Mouse (Mus musculus): Measurements from ENCODE around the gene Car12. TPM values are rescaled to one million over a fixed set of nuclear protein-coding genes. Genes with fewer than 3 reads are reported as not detected.
"Not testable (repeated sequence)": the region's sequence is repeated elsewhere in the genome, so short reads cannot be mapped to it uniquely, and the experiment has no call there.

Car12 gene
- polyA plus RNA-seq, 1 experiment, result 0.40 TPM

- Histone ChIP-seq H3K4me3 (no peak overlapping the region), H3ac (ENCODE audit: control insufficient read depth, insufficient read length) (no peak overlapping the region), H3K36me3 (ENCODE audit: control insufficient read depth, insufficient read depth) (no peaks in the 10 kb centered on the region), H3K79me2 (ENCODE audit: control insufficient read depth, insufficient read depth) (no peaks in the 10 kb centered on the region), H3K27me3 (ENCODE audit: control insufficient read depth, insufficient read depth, insufficient read length) (no peaks in the 10 kb centered on the region), H3K4me2 (ENCODE audit: low read depth) (no peak overlapping the region)
- TF ChIP-seq TCF3 (IDR thresholded peaks at IDR 0.05; ENCODE audit: insufficient read length, low read depth), result no peak
- no peak for TF ChIP-seq USF1 (IDR thresholded peaks at IDR 0.05; ENCODE audit: low read depth)
- TF ChIP-seq MAX (IDR thresholded peaks at IDR 0.05; ENCODE audit: low read depth), result no peak
- no peak for TF ChIP-seq MYOD1 (IDR thresholded peaks at IDR 0.05; ENCODE audit: control insufficient read depth in 1 of 3, insufficient read length in 2 of 3, low read depth in 2 of 3)
- no peak for TF ChIP-seq E2F4 (IDR thresholded peaks at IDR 0.05; ENCODE audit: insufficient read depth)
- TF ChIP-seq POLR2AphosphoS2 (IDR thresholded peaks at IDR 0.05; ENCODE audit: insufficient read length, low read depth), result no peak
- no peak for TF ChIP-seq CEBPB (IDR thresholded peaks at IDR 0.05; ENCODE audit: insufficient read depth, poor library complexity, severe bottlenecking)
- no peak for TF ChIP-seq POLR2A (IDR thresholded peaks at IDR 0.05; ENCODE audit: insufficient read length, low read depth)
- TF ChIP-seq TCF12 (IDR thresholded peaks at IDR 0.05; ENCODE audit: insufficient read depth, poor library complexity, severe bottlenecking), result no peak
- no peak for TF ChIP-seq MYOG (IDR thresholded peaks at IDR 0.05; ENCODE audit: control insufficient read depth in 1 of 3, insufficient read depth in 1 of 3, insufficient read length in 2 of 3, low read depth in 2 of 3)
- no peak for TF ChIP-seq SRF (IDR thresholded peaks at IDR 0.05; ENCODE audit: control insufficient read depth, insufficient read length, low read depth)
- TF ChIP-seq REST (IDR thresholded peaks at IDR 0.05; ENCODE audit: insufficient read depth, insufficient read length), result no peak
Observed at GRCm38 (mm10) chr9:66768721-66769120, 55.2 kb downstream of the Car12 start.

GRCm38 (mm10) chr9:66769275-66769674, 55.8 kb downstream of the Car12 start:
- H3K27me3 ChIP-seq (ENCODE audit: control insufficient read depth, insufficient read depth, insufficient read length), result no peaks in the 10 kb centered on the region

GRCm38 (mm10) chr9:66770701-66771100, 57.2 kb downstream of the Car12 start:
- Histone ChIP-seq H3K4me3 (no peak overlapping the region), H3K4me2 (ENCODE audit: low read depth) (no peak overlapping the region)
- TF ChIP-seq MYOD1 (IDR thresholded peaks at IDR 0.05; ENCODE audit: control insufficient read depth in 1 of 3, insufficient read length in 2 of 3, low read depth in 2 of 3) (no peak), CEBPB (IDR thresholded peaks at IDR 0.05; ENCODE audit: insufficient read depth, poor library complexity, severe bottlenecking) (no peak), POLR2AphosphoS2 (IDR thresholded peaks at IDR 0.05; ENCODE audit: insufficient read length, low read depth) (no peak), SRF (IDR thresholded peaks at IDR 0.05; ENCODE audit: control insufficient read depth, insufficient read length, low read depth) (no peak), MYOG (IDR thresholded peaks at IDR 0.05; ENCODE audit: control insufficient read depth in 1 of 3, insufficient read depth in 1 of 3, insufficient read length in 2 of 3, low read depth in 2 of 3) (no peak), MAX (IDR thresholded peaks at IDR 0.05; ENCODE audit: low read depth) (no peak), E2F4 (IDR thresholded peaks at IDR 0.05; ENCODE audit: insufficient read depth) (no peak), TCF12 (IDR thresholded peaks at IDR 0.05; ENCODE audit: insufficient read depth, poor library complexity, severe bottlenecking) (no peak), TCF3 (IDR thresholded peaks at IDR 0.05; ENCODE audit: insufficient read length, low read depth) (no peak), REST (IDR thresholded peaks at IDR 0.05; ENCODE audit: insufficient read depth, insufficient read length) (no peak), USF1 (IDR thresholded peaks at IDR 0.05; ENCODE audit: low read depth) (no peak), POLR2A (IDR thresholded peaks at IDR 0.05; ENCODE audit: insufficient read length, low read depth) (no peak)

More at GRCm38 (mm10) chr9:66769275-66769674, 55.8 kb downstream of the Car12 start:
- TF ChIP-seq MAX (IDR thresholded peaks at IDR 0.05; ENCODE audit: low read depth) (no peak), CEBPB (IDR thresholded peaks at IDR 0.05; ENCODE audit: insufficient read depth, poor library complexity, severe bottlenecking) (no peak), E2F4 (IDR thresholded peaks at IDR 0.05; ENCODE audit: insufficient read depth) (no peak), TCF12 (IDR thresholded peaks at IDR 0.05; ENCODE audit: insufficient read depth, poor library complexity, severe bottlenecking) (no peak), POLR2AphosphoS2 (IDR thresholded peaks at IDR 0.05; ENCODE audit: insufficient read length, low read depth) (no peak), USF1 (IDR thresholded peaks at IDR 0.05; ENCODE audit: low read depth) (no peak), MYOD1 (IDR thresholded peaks at IDR 0.05; ENCODE audit: control insufficient read depth in 1 of 3, insufficient read length in 2 of 3, low read depth in 2 of 3) (no peak), POLR2A (IDR thresholded peaks at IDR 0.05; ENCODE audit: insufficient read length, low read depth) (no peak), SRF (IDR thresholded peaks at IDR 0.05; ENCODE audit: control insufficient read depth, insufficient read length, low read depth) (no peak), TCF3 (IDR thresholded peaks at IDR 0.05; ENCODE audit: insufficient read length, low read depth) (no peak), MYOG (IDR thresholded peaks at IDR 0.05; ENCODE audit: control insufficient read depth in 1 of 3, insufficient read depth in 1 of 3, insufficient read length in 2 of 3, low read depth in 2 of 3) (no peak), REST (IDR thresholded peaks at IDR 0.05; ENCODE audit: insufficient read depth, insufficient read length) (no peak)
- Histone ChIP-seq H3ac (ENCODE audit: control insufficient read depth, insufficient read length) (no peak overlapping the region), H3K4me2 (ENCODE audit: low read depth) (no peak overlapping the region), H3K4me3 (no peak overlapping the region), H3K79me2 (ENCODE audit: control insufficient read depth, insufficient read depth) (no peaks in the 10 kb centered on the region), H3K36me3 (ENCODE audit: control insufficient read depth, insufficient read depth) (no peaks in the 10 kb centered on the region)

GRCm38 (mm10) chr9:66784552-66784951, 71.1 kb downstream of the Car12 start:
- H3K27me3 ChIP-seq (ENCODE audit: control insufficient read depth, insufficient read depth, insufficient read length); H3K4me2 ChIP-seq (ENCODE audit: low read depth); H3ac ChIP-seq (ENCODE audit: control insufficient read depth, insufficient read length); H3K79me2 ChIP-seq (ENCODE audit: control insufficient read depth, insufficient read depth); H3K4me3 ChIP-seq; H3K36me3 ChIP-seq (ENCODE audit: control insufficient read depth, insufficient read depth): not testable (repeated sequence)

More at GRCm38 (mm10) chr9:66770701-66771100, 57.2 kb downstream of the Car12 start:
- Histone ChIP-seq H3K79me2 (ENCODE audit: control insufficient read depth, insufficient read depth) (no peaks in the 10 kb centered on the region), H3ac (ENCODE audit: control insufficient read depth, insufficient read length) (no peak overlapping the region), H3K36me3 (ENCODE audit: control insufficient read depth, insufficient read depth) (no peaks in the 10 kb centered on the region), H3K27me3 (ENCODE audit: control insufficient read depth, insufficient read depth, insufficient read length) (no peaks in the 10 kb centered on the region)

GRCm38 (mm10) chr9:66787821-66788220, 74.3 kb downstream of the Car12 start:
- peaks cover 3% of the 10 kb centered on the region for H3K36me3 ChIP-seq (ENCODE audit: control insufficient read depth, insufficient read depth)
- H3K27me3 ChIP-seq (ENCODE audit: control insufficient read depth, insufficient read depth, insufficient read length), result no peaks in the 10 kb centered on the region
- H3K79me2 ChIP-seq (ENCODE audit: control insufficient read depth, insufficient read depth), result no peaks in the 10 kb centered on the region
- H3ac ChIP-seq (ENCODE audit: control insufficient read depth, insufficient read length), result no peak overlapping the region
- no peak overlapping the region for H3K4me2 ChIP-seq (ENCODE audit: low read depth)
- H3K4me3 ChIP-seq, result no peak overlapping the region
- no peak for TF ChIP-seq MYOD1 (IDR thresholded peaks at IDR 0.05; ENCODE audit: control insufficient read depth in 1 of 3, insufficient read length in 2 of 3, low read depth in 2 of 3)
- no peak for TF ChIP-seq TCF12 (IDR thresholded peaks at IDR 0.05; ENCODE audit: insufficient read depth, poor library complexity, severe bottlenecking)
- TF ChIP-seq E2F4 (IDR thresholded peaks at IDR 0.05; ENCODE audit: insufficient read depth), result no peak
- TF ChIP-seq MYOG (IDR thresholded peaks at IDR 0.05; ENCODE audit: control insufficient read depth in 1 of 3, insufficient read depth in 1 of 3, insufficient read length in 2 of 3, low read depth in 2 of 3), result no peak
- no peak for TF ChIP-seq CEBPB (IDR thresholded peaks at IDR 0.05; ENCODE audit: insufficient read depth, poor library complexity, severe bottlenecking)
- no peak for TF ChIP-seq POLR2AphosphoS2 (IDR thresholded peaks at IDR 0.05; ENCODE audit: insufficient read length, low read depth)
- TF ChIP-seq MAX (IDR thresholded peaks at IDR 0.05; ENCODE audit: low read depth), result no peak
- no peak for TF ChIP-seq USF1 (IDR thresholded peaks at IDR 0.05; ENCODE audit: low read depth)
- no peak for TF ChIP-seq TCF3 (IDR thresholded peaks at IDR 0.05; ENCODE audit: insufficient read length, low read depth)
- no peak for TF ChIP-seq SRF (IDR thresholded peaks at IDR 0.05; ENCODE audit: control insufficient read depth, insufficient read length, low read depth)
- no peak for TF ChIP-seq POLR2A (IDR thresholded peaks at IDR 0.05; ENCODE audit: insufficient read length, low read depth)
- no peak for TF ChIP-seq REST (IDR thresholded peaks at IDR 0.05; ENCODE audit: insufficient read depth, insufficient read length)
